Mouse (Mus musculus) fat pad, adult 2 months (tissue): Measurements from ENCODE around the gene Eno1.

Experiments
- DNase-seq: peaks from one replicate; pipeline ENCODE4 v3.0.0-alpha.2; 2011; ENCODE audit warnings: low read depth, low spot score; ENCODE audit errors: extremely low read depth

Eno1 gene

DNA sequence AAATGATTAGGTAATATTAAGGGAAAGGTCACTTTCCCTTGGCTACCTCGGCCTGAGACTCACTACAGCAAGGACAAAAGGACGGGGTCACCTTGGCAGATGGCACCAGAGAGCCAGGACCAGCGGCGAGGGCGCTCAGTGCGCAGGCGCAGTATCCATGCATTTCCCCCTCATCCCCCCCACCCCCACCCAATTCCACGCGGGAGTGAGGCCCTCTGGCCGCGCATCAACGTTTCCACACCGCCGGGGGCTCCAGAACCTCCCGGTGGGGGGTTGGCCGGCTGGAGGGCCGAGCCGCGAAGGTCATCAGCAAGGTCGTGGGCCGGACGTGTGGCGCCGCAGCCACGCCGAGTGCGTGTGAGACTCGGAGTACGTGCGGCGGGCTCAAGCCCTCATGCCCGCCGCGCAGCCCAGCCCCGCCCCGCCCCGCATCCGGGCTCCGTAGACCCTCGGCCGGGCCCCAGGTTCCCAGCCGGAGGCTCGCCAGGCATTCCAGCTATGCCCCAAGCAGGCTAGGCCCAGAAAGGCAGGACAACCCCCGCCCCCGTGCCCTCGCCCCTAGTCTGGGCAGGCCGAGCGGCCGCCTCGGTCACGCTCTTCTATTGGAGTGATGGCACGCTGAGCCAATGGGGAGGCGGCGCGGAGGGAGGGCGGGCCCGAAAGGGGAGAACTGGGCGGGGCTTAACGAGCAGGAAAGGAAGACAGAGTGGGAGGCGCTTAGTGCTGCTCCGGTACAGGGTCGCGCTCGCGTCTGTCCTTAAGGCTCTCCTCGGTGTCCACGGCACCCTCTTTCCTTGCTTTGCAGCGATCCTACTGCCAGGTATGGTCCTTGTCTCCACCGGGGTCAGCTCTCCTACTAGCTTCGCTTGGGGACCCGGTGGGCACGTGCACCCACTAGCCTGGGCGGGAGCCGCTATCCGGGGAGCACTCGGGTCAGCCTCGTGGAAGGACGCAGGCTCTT, at the start of gene Eno1:
Gene Eno1, plus strand, starts transcription at position 201 of the 961 bp plus-strand sequence.
- no peak for DNase-seq

DNA sequence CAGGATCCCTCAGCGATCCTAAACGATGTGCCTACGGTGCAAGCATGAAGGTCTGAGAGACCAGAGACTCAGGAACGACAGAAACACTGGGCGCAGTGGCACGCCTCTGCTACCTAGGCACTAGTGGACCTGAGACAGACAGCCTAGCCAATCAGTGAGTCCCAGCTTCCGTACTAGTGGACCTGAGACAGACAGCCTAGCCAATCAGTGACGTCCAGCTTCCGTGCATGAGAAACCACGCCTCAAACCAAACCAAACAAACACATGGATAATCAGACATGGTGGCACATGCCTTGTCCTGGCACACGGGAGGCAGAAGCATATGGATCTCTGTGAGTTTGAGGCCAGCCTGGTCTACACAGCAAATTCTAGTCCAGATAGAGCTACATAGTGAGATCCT, 48.3 kb upstream of the Eno1 start:
- no peak for DNase-seq

DNA sequence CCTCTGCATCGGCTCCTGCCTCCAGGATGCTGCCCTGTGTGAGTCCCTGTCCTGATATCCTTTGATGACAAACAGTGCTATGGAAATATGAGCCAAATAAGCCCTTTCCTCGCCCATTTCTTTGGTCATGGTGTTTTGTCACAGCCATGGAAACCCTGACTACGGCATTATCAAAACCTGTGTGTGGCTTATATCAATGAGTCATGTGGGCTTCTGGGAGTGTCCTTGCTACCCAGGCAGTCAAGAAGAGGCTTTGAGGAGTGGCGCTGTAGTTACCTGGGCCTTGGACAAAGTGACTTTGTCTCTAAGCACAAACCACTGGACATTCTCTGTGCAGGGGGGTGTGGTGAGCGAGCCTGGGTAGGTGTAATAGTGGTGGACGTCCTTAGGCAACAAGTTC, 44.3 kb upstream of the Eno1 start:
- DNase-seq = no peak

DNA sequence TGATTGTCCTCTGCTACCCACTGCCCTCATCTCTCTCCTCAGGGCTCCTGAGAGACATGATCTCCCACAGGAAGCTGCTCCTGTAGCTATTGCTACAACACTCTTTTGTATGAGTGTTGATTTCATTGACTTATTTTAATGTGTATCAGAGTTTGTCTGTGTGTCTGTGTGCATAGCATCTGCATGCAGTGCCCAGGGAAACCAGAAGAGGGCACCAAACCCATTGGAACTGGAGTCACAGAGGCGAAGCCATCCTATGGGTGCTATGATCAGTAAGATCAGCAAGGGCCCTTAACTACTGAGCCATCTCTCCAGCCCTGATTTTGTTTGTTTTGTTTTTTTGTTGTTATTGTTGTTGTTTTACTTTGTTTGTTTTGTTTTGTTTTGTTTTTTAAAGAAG, 42.6 kb upstream of the Eno1 start:
- no peak for DNase-seq

DNA sequence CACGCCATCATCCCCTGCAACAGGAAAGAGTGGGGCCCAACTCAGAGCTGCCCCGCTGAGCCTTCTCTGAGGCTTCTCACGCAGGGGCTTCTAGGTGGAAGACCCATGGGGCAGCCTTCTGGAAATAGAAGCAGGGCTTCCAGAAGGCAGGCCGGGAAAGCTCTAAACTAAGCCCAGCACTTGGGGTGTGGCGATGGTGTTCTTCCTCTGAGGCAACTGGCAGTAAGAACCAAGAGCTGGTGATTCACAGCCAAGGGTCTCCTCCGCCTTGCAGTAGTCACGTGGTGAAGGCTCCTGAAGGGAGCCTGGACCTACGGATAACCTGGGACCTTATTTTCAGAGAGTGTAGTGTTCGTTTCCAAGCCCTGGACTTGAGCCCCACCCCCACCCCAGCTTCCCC, 38.3 kb upstream of the Eno1 start:
- DNase-seq = no peak

DNA sequence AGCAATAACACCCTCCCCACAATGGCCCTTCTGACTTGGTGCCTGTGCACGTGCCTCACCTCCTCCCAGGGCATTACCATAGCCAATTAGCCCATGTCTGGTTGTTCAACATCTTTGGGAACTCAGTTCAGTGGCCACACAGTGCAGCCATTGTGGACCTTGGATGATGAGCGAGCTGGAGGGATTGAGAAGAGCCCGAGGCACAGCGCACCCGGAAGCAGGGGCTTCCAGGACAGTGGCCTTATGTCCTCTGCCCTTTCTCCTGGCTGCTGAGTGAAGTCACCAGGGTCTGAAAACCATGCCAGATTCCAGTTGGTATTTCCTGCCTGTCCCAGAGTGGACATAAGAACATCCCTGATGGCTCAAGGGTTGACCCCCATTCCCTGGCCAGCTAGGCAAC, 35.3 kb upstream of the Eno1 start, which contains the start of gene Car6:
Gene Car6, minus strand, starts transcription at position 101 of the 400 bp plus-strand sequence.
- no peak for DNase-seq

DNA sequence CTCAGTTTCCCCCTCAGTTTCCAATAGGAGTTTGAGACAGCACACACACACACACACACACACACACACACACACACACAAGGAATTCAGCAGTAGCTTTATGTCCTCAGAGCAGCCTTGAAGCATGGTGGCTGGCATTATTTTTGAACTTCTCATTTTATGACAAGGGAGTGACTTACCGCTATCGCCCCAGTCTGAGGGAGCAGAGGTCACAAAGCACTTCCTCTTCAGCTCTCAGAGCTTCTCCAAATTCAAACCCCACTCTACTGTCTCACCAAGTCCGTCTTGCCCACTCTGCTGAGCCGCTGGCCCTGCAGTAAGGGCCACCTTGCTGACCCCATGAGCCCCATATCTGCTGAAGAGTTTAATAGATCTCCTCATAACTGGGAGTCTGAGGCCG, 33.8 kb upstream of the Eno1 start:
- DNase-seq = no peak

DNA sequence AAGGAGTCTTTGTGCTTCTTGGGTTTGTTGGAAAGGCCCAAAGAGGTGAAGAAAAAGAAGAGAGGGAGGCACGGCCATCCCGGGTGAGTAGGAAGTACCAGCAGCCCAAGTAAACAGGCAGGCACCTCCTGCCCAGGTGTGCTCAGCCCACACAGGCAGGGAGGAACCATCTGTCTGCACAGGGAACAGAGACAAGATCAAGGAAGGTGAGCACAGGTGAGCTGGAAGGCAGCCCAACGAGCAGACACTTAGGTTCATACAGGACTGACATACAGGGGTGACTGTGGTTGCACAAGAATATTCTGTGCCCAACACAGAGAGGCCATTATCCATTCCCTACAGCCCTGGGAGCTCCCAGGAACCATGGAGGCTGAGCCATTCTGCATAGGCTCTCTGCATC, 31.6 kb upstream of the Eno1 start:
- DNase-seq = peak; percentile 64

DNA sequence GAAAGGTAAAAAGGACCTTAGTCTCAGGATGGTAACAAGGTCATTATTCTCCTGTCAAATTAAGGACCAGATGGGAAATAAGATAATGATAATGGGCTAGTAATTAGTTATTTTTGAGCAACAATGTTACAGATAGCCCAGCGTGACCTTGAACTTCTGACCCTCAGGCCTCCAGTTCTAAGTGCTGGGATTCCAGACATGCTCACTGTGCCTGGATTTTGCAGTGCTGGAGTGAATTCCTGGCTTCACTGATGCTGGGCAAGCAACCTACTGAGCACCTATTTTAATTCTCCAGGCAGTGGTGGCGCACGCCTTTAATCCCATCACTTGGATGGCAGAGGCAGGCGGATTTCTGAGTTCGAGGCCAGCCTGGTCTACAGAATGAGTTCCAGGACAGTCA, 26.8 kb upstream of the Eno1 start:
- DNase-seq = no peak

DNA sequence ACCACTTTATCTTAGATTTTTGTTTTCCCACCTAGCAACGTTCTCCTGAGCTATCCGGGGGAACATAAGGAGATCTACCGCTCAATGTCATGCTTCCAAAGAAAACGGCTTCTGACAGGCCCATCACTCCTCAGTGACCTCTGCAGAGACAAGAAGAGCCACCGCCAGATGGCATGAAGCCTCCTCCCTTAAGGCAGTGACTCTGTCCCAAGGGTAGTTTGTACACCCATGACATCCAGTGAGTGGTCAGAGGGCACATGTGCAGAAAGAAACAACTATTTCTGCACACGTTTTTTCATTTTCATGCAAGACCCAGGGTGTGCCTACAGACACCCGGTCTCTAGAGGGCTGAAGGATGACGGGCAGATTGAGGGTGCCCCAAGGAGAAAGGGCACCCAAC, 26.2 kb upstream of the Eno1 start:
- no peak for DNase-seq

DNA sequence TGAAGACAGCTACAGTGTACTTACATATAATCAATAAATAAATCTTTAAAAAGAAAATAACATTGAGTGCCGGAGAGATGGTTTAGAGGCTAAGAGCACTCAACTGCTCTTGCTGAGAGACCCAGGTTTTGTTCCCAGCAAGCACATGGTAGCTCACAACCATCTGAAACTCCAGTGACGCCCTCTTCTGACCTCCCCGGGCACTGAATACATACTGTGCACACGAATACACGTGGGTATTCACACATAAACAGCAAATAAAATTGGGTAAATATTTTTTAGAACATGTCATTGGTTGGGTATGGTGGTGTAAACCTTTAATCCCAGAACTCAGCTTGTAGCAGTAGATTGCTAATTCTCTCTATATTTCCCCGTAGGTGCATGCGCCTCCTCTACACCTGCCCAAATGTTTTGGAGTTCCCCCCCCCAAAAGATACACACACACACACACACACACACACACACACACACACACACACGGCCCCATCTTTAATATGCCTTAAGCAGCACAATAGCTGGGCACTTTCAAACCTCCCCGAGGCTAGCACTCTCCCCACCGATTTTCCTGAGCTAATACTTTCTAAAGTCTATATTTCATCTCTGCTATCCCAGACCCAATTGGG, 24.5 kb upstream of the Eno1 start:
- no peak for DNase-seq

DNA sequence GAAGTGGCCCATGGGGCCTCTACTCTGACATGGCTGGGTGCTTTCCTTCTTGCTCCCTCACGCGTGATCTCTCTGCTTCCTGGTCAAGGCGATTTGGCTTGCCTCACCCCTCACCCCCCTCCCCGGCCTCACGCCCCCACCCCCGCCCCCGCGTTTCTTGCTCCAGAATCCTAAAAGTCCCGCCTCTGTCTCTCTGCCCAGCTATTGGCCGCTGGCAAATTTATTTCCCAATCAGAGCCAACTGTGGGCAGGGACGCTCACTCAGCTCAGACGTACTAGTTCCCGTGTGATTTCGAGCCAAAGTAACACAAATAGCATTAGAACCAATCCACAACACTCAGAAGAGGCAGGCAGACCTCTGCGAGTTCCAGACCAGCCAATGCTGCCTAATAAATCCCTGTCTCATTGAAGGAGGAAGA, 24.0 kb upstream of the Eno1 start:
- no peak for DNase-seq

DNA sequence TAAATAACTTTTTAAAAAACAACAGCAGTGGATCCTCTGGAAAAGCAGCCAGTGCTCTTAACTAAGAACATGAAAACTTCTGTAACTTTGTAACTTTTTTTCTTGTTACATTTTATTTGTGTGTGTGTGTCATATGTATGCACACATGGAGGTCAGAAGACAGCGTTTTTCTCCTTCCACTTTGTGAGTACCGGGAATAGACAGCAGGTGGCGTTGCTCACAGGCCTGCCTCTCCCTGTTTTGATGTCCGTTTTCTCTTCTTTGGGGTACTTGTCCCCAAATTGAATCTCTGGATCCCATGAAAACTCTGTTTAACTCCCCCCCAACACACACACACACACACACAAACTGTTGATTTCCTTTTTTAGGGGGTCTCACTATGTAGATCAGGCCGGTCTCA, 22.6 kb upstream of the Eno1 start:
- no peak for DNase-seq

DNA sequence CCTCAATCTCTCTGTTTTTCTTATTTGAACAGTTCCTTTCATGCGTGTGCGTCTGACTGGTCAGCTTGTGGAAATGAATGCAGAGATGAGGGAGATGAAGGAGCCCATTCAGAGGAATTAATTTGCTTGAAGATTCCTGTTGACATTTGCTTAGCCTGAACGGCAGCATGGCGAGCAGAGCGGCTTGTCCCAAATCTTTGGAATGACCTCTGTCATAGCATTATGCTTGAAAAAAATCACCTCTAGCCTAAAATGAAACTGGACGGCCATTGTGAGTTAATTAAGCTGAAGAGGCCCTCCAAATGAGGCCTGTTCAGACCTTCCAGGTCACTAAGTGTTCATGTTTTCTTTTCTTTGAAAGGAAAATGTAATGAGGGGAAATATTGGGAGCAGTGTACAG, 20.1 kb upstream of the Eno1 start:
- DNase-seq = no peak

DNA sequence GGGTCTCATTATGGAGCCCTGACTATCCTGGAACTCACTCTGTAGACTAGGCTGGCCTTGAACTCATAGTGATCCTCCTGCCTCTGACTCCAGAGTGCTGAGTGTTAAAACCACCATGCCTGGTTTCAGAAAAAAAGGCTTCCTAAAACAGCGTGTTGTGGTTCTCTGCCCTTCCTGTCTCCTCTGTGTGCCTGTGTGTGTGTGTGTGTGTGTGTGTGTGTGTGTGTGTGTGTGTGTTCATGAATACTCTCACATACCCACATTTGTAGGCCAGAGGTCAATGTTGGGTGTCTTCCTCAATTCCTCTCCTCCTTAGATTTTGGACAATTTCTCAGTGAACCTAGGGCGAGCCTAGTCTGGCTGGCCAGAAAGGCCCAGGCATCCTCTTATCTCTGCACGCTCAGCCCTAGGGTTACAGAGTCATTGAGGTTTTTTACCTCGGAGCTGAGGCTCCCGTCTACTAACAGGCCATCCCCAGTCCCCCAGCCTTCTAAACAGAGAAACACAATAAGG, 19.4 kb upstream of the Eno1 start:
- DNase-seq = no peak

DNA sequence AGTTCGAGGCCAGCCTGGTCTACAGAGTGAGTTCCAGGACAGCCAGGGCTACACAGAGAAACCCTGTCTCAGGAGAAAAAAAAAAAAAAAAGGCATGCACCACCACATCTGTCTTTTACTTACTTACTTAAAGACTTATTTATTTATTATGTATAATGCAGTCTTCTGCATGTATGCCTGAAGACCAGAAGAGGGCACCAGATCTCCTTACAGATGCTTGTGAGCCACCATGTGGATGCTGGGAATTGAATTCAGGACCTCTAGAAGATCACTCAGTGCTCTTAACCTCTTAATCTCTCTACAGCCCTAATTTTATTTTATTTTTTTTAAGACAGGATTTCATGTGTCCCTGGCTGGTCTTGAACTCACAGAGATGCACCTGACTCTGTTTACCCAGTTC, 18.6 kb upstream of the Eno1 start:
- DNase-seq = no peak

DNA sequence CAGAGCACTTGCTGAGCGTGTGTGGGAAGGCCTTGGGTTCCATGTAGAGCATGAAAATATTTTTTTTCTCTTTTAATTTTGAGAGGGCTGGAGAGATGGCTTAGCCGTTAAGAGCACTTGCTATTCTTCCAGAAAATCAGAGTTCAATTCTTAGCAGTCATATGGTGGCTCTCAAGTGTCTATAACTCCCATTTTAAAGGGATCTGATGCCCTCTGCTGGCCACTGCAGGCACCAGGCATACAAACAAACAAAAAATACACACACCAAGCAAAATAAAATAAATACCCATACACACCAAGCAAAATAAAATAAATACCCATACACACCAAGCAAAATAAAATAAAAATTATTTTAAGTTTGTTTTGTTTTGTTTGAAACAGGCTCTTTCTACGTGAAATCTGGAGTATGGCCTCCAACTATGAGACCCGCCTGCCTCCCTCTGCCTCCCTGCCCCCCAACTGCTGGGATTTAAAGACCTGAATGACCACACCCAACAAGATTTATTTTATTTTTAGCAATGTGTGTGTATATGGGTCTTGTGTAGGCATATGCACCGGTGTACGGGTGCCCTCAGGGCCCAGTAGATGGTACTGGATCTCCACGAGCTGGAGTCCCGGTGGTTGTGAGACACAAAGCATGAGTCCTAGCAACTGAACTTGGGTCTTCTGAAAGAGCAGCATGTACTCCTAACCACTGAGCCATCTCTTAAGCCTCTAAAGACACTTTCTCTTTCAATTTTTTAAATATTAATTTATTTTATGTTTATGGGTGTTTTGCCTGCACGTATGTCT, 16.8 kb upstream of the Eno1 start:
- no peak for DNase-seq

DNA sequence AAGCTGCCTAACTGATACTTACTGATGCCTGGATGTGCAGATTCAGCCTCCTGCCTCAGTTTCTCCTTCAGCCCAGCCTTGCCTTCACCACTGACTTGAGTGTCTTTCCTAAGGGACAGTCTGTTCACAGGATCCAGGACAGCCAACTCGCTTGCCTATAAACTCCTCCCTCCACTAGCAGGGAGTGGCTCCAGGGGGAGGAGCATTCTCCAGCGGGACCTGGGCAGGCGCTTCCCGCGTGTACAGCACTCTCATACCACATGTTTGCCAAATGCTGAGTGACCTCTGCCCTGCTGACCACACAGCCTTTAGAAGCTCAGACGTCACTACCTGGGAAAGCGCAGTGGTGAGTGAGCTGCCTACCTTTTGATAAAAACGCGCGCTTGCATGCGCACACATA, 15.9 kb upstream of the Eno1 start:
- no peak for DNase-seq

DNA sequence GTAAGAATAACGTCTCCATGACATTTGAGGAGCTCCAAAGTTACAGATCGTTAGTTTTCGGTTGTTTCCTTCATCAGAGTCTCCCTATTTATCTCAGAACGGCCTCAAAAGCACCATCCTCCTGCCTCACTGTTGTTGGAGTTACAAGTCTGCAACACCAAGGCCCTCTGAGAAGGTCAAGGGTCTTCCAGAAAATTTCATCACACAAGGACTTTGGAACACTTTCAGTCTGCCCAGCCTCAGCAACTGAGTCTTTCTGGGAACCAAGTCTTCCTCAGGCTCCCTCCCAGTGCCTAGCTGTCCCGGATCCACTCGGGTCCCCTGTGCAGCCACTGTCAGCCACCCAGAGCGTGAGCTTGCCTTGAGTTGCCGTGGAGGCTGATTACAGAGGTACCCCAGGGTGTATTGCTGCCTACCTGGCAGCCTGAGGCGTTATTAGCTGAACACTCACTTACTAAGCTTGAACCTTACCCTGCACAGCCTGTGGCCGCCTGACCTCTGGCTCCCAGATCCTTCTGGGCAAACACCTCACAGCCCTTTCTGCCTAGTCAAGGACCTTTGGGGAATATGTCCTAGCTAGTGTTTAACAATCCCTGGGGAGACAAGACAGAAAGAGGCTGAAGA, 15.4 kb upstream of the Eno1 start:
- DNase-seq = no peak

DNA sequence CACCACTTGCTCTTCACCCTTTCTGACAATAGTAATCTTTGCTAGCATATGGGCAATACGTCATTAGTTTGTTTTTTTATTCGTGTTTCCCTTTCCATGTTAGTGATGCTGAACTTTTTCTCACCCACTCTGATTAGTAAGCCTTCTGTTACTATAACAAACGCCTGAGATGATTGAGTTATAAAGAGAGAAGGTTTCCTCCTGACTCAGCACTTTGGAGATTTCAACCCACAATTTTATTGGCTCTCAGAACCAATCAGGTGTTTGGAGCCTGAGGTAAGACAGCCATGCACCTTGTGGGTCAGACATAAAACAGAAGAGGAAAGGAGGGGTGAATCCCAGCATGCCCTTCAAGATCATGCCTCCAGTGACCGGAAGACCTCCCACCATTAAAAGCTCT, 12.7 kb upstream of the Eno1 start:
- DNase-seq = no peak

DNA sequence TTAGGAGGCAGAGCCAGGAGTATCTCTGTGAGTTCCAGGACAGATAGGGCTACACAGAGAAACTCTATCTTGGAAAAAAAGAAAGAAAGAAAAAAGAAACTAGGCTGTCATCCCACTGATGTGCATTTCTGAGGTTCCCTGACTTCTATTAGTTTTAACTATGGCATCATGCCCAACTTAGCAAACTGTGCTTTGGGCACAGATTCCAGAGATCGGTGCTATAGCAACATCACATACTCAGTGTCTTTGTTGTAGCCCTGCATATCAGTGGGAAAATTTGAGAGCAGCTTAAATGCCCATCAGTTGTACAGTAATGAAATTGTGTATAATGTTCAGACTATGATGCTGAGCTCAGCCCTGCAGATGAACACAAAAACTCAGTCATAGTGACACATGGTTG, 10.8 kb upstream of the Eno1 start:
- DNase-seq = no peak
